In the genomic region with DNA sequence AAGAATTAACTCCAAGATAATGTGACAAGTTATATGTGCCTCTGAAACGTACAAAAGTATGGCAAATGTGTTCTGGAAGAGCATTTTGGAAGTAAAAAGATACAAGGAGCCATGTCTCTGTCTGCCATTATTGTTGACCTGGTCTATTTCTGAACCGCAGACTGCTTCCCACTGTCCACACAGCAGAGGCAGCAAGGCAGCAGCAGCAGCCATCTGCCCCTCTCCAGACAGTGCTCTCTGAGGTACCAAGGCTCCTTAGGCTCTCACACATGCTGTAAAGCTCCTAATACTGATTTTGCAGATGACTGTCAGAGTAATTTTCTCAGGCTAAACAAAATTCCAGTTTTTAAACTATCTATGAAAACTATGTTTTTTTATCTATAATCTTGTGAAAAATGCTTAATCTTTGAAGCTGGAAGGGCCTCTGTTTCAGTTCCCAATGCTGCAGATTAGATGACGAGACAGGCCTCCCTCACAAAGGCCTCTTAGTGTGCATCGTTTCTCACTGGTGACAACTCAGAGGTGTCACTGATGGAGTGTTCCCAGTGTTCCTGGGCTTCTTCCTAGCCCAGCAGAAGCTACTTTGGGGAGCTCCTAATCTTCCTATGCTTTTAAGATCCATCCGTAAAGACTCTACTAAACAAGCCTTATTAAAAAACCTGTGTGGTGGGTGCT, we compare ENCODE assay signal across 27 mouse cellular contexts.
DNase-seq lines count a peak whose midpoint lies in the region; ATAC-seq and TF ChIP-seq lines count a peak whose summit lies in the region.
"Had no signal": no experiment of that assay in that cellular context is flagged by ENCODE, and none has a peak within 500 bp of the region (broad histone marks: within the 10 kb centered on the region; RNA-seq: fewer than 3 reads in every experiment).

No protein-coding gene starts in this region.

- no peaks in the 10 kb centered on the region for H3K36me3 ChIP-seq in heart, embryonic 11.5 days (ENCODE audit: control insufficient read depth, insufficient read depth, low read length)
- H3K36me3 ChIP-seq: embryonic facial prominence, embryonic 13.5 days; forebrain, embryonic 12.5 days; limb, embryonic 12.5 days; stomach, embryonic 15.5 days had no signal

- H3K27me3 ChIP-seq in heart, embryonic 11.5 days (ENCODE audit: control insufficient read depth, insufficient read depth, low read length): no peaks in the 10 kb centered on the region
- H3K27me3 ChIP-seq: embryonic facial prominence, embryonic 13.5 days; forebrain, embryonic 12.5 days; limb, embryonic 12.5 days; stomach, embryonic 15.5 days had no signal

- intact Hi-C loops in heart, postnatal 25 days (cut with DNase I): no loop called here

- no peak for TF ChIP-seq CTCF in layer of hippocampus, adult 2 months (conservative IDR thresholded peaks at IDR 0.05)

- DNase-seq in cerebellum, postnatal 10 days: peak; percentile 37 to 51
- no peak for DNase-seq in cerebellum, adult 11-12 months
- no peak for DNase-seq in heart, postnatal 25 days (ENCODE audit: low spot score)
- no peak for DNase-seq in layer of hippocampus, adult 2 months (ENCODE audit: low spot score in 2 of 2)
- no peak for DNase-seq in layer of hippocampus, adult 11-12 months (ENCODE audit: low spot score)
- peak; percentile 86 for DNase-seq in brain, adult 2 months (ENCODE audit: low read depth, low spot score)
- no peak for DNase-seq in right cerebral cortex, postnatal 36 days (ENCODE audit: low spot score in 2 of 2)
- DNase-seq: adrenal gland, postnatal 14 days; embryo, embryonic 11 days; kidney, adult 8-10 months; kidney, postnatal 10 days; liver, postnatal 0 days; lung, postnatal 36 days; right cerebral cortex, postnatal 4 days; thymus, postnatal 25 days had no signal

- 34% methylated on average over 5 of the region's 5 CpGs for WGBS in heart, embryonic 11.5 days (ENCODE audit: insufficient replicate concordance)

- no peak overlapping the region for H3K9ac ChIP-seq in heart, embryonic 11.5 days (ENCODE audit: low read depth, low read length)
- H3K9ac ChIP-seq: embryonic facial prominence, embryonic 13.5 days; forebrain, embryonic 12.5 days; hindbrain, embryonic 14.5 days; limb, embryonic 12.5 days; liver, postnatal 0 days; stomach, embryonic 15.5 days had no signal

- H3K4me3 ChIP-seq in heart, embryonic 11.5 days (ENCODE audit: low read depth, low read length): no peak overlapping the region
- H3K4me3 ChIP-seq in layer of hippocampus, adult 2 months: no peak overlapping the region
- H3K4me3 ChIP-seq: embryonic facial prominence, embryonic 13.5 days; erythroblast, embryonic 14.5 days; forebrain, embryonic 12.5 days; limb, embryonic 12.5 days; megakaryocyte, embryonic 14.5 days; stomach, embryonic 15.5 days had no signal

- peak; percentile 31; the same call in 1 of the 2 replicates for ATAC-seq in heart, embryonic 11.5 days (replicated peaks; ENCODE audit: insufficient number of reproducible peaks, low FRiP score, low TSS enrichment)
- ATAC-seq: CD4-positive, CD25-positive, alpha-beta regulatory T cell, adult 4 months; inflammation-experienced regulatory T-cells, adult 6 months; liver, postnatal 0 days; midbrain, embryonic 16.5 days had no signal

- H3K27ac ChIP-seq in heart, embryonic 11.5 days (ENCODE audit: low read depth, low read length): peak overlapping the region; percentile 85
- peak overlapping the region; percentile 3; the same call in 1 of the 2 replicates for H3K27ac ChIP-seq in layer of hippocampus, adult 2 months
- H3K27ac ChIP-seq: embryonic facial prominence, embryonic 13.5 days; forebrain, embryonic 12.5 days; hindbrain, embryonic 14.5 days; limb, embryonic 12.5 days; stomach, embryonic 15.5 days had no signal

- H3K4me2 ChIP-seq in heart, embryonic 11.5 days: peak overlapping the region; percentile 24
- H3K4me2 ChIP-seq: embryonic facial prominence, embryonic 13.5 days; forebrain, embryonic 12.5 days; hindbrain, embryonic 14.5 days; limb, embryonic 12.5 days; liver, embryonic 11.5 days; stomach, embryonic 15.5 days had no signal

- H3K4me1 ChIP-seq in heart, embryonic 11.5 days (ENCODE audit: control insufficient read depth, insufficient read depth, low read length): peaks cover 12% of the 10 kb centered on the region
- H3K4me1 ChIP-seq: limb, embryonic 12.5 days; megakaryocyte, embryonic 14.5 days; stomach, embryonic 15.5 days had no signal

- H3K9me3 ChIP-seq in heart, embryonic 11.5 days (replicated peaks; ENCODE audit: control insufficient read depth, low read length): 0 out of 2 replicates have a peak, but pooled peaks cover 2% of the 10 kb centered on the region
- H3K9me3 ChIP-seq: embryonic facial prominence, embryonic 13.5 days; forebrain, embryonic 12.5 days; stomach, embryonic 15.5 days had no signal

Comparison
In these comparisons a context has a peak if more than half of its experiments do, and no peak if none do; other contexts are left out.
1. DNase-seq: peak in cerebellum, postnatal 10 days (2 of 2) and brain, adult 2 months (single experiment); none in cerebellum, adult 11-12 months (single experiment), heart, postnatal 25 days (single experiment), layer of hippocampus, adult 2 months (0 of 2), layer of hippocampus, adult 11-12 months (single experiment) and right cerebral cortex, postnatal 36 days (0 of 2).